Comparison of ENCODE assay signal across 14 mouse cellular contexts in the genomic region with DNA sequence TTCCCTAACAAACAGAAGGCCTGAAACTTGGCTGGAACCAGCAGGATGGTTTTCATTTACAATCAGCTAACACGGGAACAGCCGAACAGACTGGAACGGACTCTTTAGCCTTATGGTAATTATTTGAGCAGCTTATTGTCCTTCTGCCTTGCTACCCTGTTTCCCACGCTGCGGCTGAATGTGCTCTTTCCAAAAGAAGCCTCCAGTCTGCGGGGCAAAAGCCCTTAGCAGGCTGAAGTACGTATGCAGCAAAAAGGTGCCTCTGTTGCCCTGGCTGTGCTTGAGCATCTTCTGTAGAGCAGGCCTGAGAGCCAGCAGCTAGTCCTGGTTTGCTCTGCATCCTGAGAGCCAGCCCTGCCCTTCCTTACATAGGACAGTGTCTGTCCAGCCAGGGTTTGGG.
A peak's percentile ranks its signal among the peaks of the same experiment; 100 is the strongest.
DNase-seq lines count a peak whose midpoint lies in the region; ATAC-seq and TF ChIP-seq lines count a peak whose summit lies in the region.
"Had no signal": no experiment of that assay in that cellular context is flagged by ENCODE, and none has a peak within 500 bp of the region (broad histone marks: within the 10 kb centered on the region; RNA-seq: fewer than 3 reads in every experiment).

No protein-coding gene starts in this region.

- intact Hi-C loops in left cerebral cortex, postnatal 10 days (cut with DNase I): no loop called here

- 0 out of 2 replicates have a peak, but pooled peaks cover 3% of the 10 kb centered on the region for H3K4me1 ChIP-seq in hindbrain, embryonic 11.5 days (replicated peaks; ENCODE audit: control insufficient read depth, insufficient read depth, low read length)
- peaks cover 4% of the 10 kb centered on the region; the same call in 1 of the 2 replicates for H3K4me1 ChIP-seq in midbrain, embryonic 14.5 days (ENCODE audit: control insufficient read depth, insufficient read depth, low read length)
- H3K4me1 ChIP-seq: kidney, embryonic 15.5 days had no signal

- WGBS in hindbrain, embryonic 11.5 days: 25% methylated on average over 7 of the region's 7 CpGs
- WGBS in midbrain, embryonic 14.5 days: 3% methylated on average over 7 of the region's 7 CpGs

- H3K4me2 ChIP-seq in hindbrain, embryonic 11.5 days (replicated peaks; ENCODE audit: low read depth, low read length): no peak overlapping the region
- H3K4me2 ChIP-seq in midbrain, embryonic 14.5 days (ENCODE audit: low read length): no peak overlapping the region
- H3K4me2 ChIP-seq: kidney, embryonic 15.5 days had no signal

- ATAC-seq in hindbrain, embryonic 11.5 days (ENCODE audit: low FRiP score): peak; percentile 78
- peak; percentile 71 for ATAC-seq in midbrain, embryonic 14.5 days (ENCODE audit: low FRiP score, low TSS enrichment)

- TF ChIP-seq CTCF in brain, embryonic 14.5 days (IDR thresholded peaks at IDR 0.05; ENCODE audit: borderline replicate concordance, extremely low read depth, insufficient read depth, insufficient read length): no peak

- H3K4me3 ChIP-seq in hindbrain, embryonic 11.5 days (ENCODE audit: low read depth, low read length): no peak overlapping the region
- H3K4me3 ChIP-seq in midbrain, embryonic 14.5 days (replicated peaks; ENCODE audit: low read depth, low read length): no peak overlapping the region
- H3K4me3 ChIP-seq: kidney, embryonic 15.5 days had no signal

- DNase-seq in heart, adult 11 months: peak; percentile 41
- DNase-seq in heart, postnatal 4 days: no peak
- DNase-seq in brain, embryonic 14.5 days (ENCODE audit: low read depth): peak; percentile 94
- DNase-seq in hindbrain, embryonic 11.5 days (ENCODE audit: low spot score): peak; percentile 49
- DNase-seq in midbrain, embryonic 14.5 days: peak; percentile 72
- DNase-seq in left cerebral cortex, postnatal 10 days (ENCODE audit: extremely low spot score in 1 of 2, low spot score in 2 of 2): no peak
- DNase-seq in thymus, postnatal 4 days: no peak
- no peak for DNase-seq in thymus, postnatal 10 days (ENCODE audit: low spot score in 2 of 2)
- DNase-seq: adrenal gland, adult 2 months; cerebellum, adult 8-10 months; lung, postnatal 36 days; spleen, adult 18-20 months; thymus, postnatal 25 days had no signal

- H3K9me3 ChIP-seq in hindbrain, embryonic 11.5 days (ENCODE audit: control insufficient read depth, low read length): no peaks in the 10 kb centered on the region
- H3K9me3 ChIP-seq in midbrain, embryonic 14.5 days (ENCODE audit: control insufficient read depth, low read length): no peaks in the 10 kb centered on the region
- H3K9me3 ChIP-seq: kidney, embryonic 15.5 days had no signal

- H3K27ac ChIP-seq in hindbrain, embryonic 11.5 days (ENCODE audit: low read depth, low read length): peak overlapping the region; percentile 79
- H3K27ac ChIP-seq in midbrain, embryonic 14.5 days (replicated peaks; ENCODE audit: low read depth, low read length): peak overlapping the region; percentile 82
- H3K27ac ChIP-seq: kidney, embryonic 15.5 days had no signal

- peak overlapping the region; percentile 1; the same call in 1 of the 2 replicates for H3K9ac ChIP-seq in hindbrain, embryonic 11.5 days (ENCODE audit: low read depth, low read length)
- H3K9ac ChIP-seq in midbrain, embryonic 14.5 days (replicated peaks; ENCODE audit: low read length): no peak overlapping the region
- H3K9ac ChIP-seq: kidney, embryonic 15.5 days had no signal

- H3K27me3 ChIP-seq in hindbrain, embryonic 11.5 days (ENCODE audit: control insufficient read depth, insufficient read depth, low read length): no peaks in the 10 kb centered on the region
- no peaks in the 10 kb centered on the region for H3K27me3 ChIP-seq in midbrain, embryonic 14.5 days (ENCODE audit: control insufficient read depth, insufficient read depth, low read length)
- H3K27me3 ChIP-seq: kidney, embryonic 15.5 days had no signal

- TF ChIP-seq POLR2A in brain, embryonic 14.5 days (IDR thresholded peaks at IDR 0.05; ENCODE audit: borderline replicate concordance, extremely low read depth, insufficient read depth, insufficient read length, poor library complexity, severe bottlenecking): no peak

- H3K36me3 ChIP-seq in hindbrain, embryonic 11.5 days (ENCODE audit: control insufficient read depth, insufficient read depth, low read length): no peaks in the 10 kb centered on the region
- 0 out of 2 replicates have a peak, but pooled peaks cover 5% of the 10 kb centered on the region for H3K36me3 ChIP-seq in midbrain, embryonic 14.5 days (ENCODE audit: control insufficient read depth, insufficient read depth, low read length)
- H3K36me3 ChIP-seq: kidney, embryonic 15.5 days had no signal

Comparison
In these comparisons a context has a peak if more than half of its experiments do, and no peak if none do; other contexts are left out.
1. DNase-seq: peak in heart, adult 11 months (single experiment), brain, embryonic 14.5 days (single experiment), hindbrain, embryonic 11.5 days (single experiment) and midbrain, embryonic 14.5 days (single experiment); none in heart, postnatal 4 days (single experiment), left cerebral cortex, postnatal 10 days (0 of 2), thymus, postnatal 4 days (single experiment) and thymus, postnatal 10 days (0 of 2).